Mouse (Mus musculus): Measurements from ENCODE around the gene Nhlh2. TPM values are rescaled to one million over a fixed set of nuclear protein-coding genes. Genes with fewer than 3 reads are reported as not detected.

Gene Nhlh2
- not detected in 2 replicates for polyA plus RNA-seq (2012)

DNA sequence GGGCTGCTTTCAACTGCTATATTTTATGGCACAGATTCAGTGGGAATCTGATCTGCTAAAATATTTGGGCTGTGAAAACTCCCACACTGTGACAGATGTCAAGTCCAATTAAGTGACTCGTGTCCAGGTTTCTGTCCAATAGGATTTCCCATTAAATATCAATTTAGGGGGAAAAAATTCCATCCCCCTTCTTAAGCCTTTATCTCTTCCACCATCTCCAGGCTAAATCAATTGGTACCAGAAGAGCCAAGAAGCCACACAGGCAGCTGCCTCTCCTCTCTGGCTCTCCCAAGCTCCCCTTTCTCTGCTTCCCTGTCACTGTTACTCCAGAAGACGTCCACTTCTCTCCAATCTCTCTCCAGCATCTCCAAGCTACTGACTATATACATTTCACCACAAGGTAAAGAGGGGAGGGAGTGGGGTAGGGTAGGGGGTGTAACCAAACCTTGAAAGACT lies at the start of gene Nhlh2:
Gene Nhlh2 (plus strand): TSS at position 151 of the 456 bp plus-strand sequence.
- peaks cover 62% of the 10 kb centered on the region for H3K27me3 ChIP-seq (ENCODE audit: control insufficient read depth)
- H3K36me3 ChIP-seq (ENCODE audit: control insufficient read depth): no peaks in the 10 kb centered on the region
- no peaks in the 10 kb centered on the region for H3K9me3 ChIP-seq (ENCODE audit: control insufficient read depth, low read length)
- TF ChIP-seq TAL1 (IDR thresholded peaks at IDR 0.05; ENCODE audit: low read length) (no peak), GATA1 (IDR thresholded peaks at IDR 0.05; ENCODE audit: low read length) (no peak)
- no peaks in the 10 kb centered on the region for H3K4me1 ChIP-seq (ENCODE audit: control insufficient read depth)
- no peak within 1 kb of the TSS for H3K4me3 ChIP-seq (replicated peaks)

DNA sequence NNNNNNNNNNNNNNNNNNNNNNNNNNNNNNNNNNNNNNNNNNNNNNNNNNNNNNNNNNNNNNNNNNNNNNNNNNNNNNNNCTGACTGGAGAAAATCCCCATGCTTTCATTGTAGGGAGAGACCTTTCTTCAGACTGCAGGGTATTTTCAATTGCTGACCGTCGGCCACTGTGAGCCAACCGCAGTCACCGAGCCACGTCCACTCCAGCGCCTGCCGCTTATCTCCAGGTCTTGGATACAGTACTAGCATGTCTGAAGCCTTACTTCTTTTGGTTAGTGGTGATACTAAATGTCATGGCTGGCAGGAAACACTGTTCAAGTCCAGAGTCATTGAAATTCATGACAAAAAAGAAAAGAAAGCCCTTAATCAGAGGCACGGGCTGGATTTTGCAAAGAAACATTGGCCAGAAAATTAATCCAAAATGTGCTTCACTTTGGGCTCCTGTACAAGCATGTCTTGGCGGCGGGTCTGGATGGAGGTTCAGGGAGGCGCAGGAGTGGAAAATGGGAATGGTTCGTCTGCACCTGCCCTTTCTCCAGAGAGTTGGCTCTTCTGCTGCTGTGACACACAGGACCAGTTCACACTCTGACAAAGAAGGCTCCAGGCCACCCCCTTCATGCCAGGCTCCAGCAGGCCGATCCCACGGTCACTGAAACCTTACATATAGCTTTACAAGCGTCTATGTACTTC lies 48.6 kb upstream of the Nhlh2 start:
- Histone ChIP-seq H3K9me3 (ENCODE audit: control insufficient read depth, low read length) (no peaks in the 10 kb centered on the region), H3K4me1 (ENCODE audit: control insufficient read depth) (no peaks in the 10 kb centered on the region), H3K36me3 (ENCODE audit: control insufficient read depth) (no peaks in the 10 kb centered on the region), H3K27me3 (ENCODE audit: control insufficient read depth) (no peaks in the 10 kb centered on the region), H3K4me3 (replicated peaks) (no peak overlapping the region)
- no peak for TF ChIP-seq TAL1 (IDR thresholded peaks at IDR 0.05; ENCODE audit: low read length)
- no peak for TF ChIP-seq GATA1 (IDR thresholded peaks at IDR 0.05; ENCODE audit: low read length)

DNA sequence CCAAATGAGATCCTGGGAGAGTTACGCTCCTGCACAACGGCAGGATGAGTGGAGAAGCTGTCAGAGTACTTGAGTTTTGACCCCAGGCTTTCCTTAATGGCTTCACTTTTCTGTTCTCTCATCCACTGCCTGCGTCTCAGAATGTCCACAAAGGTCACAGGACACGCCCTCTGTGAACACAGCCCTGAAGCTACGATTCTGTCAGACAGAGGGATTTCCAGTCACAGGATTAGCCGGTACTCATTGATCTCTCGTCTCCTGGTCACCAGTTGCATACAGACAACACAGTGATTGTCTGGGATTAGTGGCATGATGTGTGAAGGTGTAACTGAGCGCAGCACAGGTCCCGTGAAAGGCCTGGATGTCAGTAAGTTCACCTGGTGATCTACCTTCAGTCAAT lies 46.4 kb upstream of the Nhlh2 start:
- H3K36me3 ChIP-seq (ENCODE audit: control insufficient read depth): no peaks in the 10 kb centered on the region
- TF ChIP-seq TAL1 (IDR thresholded peaks at IDR 0.05; ENCODE audit: low read length): no peak
- no peak for TF ChIP-seq GATA1 (IDR thresholded peaks at IDR 0.05; ENCODE audit: low read length)
- no peak overlapping the region for H3K4me3 ChIP-seq (replicated peaks)

DNA sequence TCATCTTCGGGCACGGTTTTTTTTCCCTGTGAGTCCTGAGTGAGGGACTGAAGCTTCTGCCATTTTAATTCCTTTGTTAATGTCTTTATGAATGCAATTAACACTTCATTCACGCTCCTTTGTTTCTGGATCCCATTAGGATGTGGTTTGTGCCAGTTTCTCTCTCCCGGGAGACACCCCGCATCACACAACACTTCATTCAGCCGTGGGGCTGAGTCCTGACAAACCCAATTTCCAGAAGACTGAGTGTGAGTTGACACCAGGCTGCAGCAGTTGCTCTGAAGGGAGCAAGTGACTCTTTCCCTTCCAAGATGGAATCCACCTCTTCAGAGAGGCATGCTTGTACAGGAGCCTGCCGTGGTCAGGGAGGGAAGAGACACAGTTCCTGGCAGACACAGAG lies 45.5 kb upstream of the Nhlh2 start:
- Histone ChIP-seq H3K36me3 (ENCODE audit: control insufficient read depth) (no peaks in the 10 kb centered on the region), H3K4me3 (replicated peaks) (no peak overlapping the region), H3K27me3 (ENCODE audit: control insufficient read depth) (no peaks in the 10 kb centered on the region), H3K9me3 (ENCODE audit: control insufficient read depth, low read length) (no peaks in the 10 kb centered on the region), H3K4me1 (ENCODE audit: control insufficient read depth) (no peaks in the 10 kb centered on the region)
- TF ChIP-seq TAL1 (IDR thresholded peaks at IDR 0.05; ENCODE audit: low read length): no peak
- no peak for TF ChIP-seq GATA1 (IDR thresholded peaks at IDR 0.05; ENCODE audit: low read length)

More for the DNA sequence above, 46.4 kb upstream of the Nhlh2 start:
- Histone ChIP-seq H3K27me3 (ENCODE audit: control insufficient read depth) (no peaks in the 10 kb centered on the region), H3K4me1 (ENCODE audit: control insufficient read depth) (no peaks in the 10 kb centered on the region), H3K9me3 (ENCODE audit: control insufficient read depth, low read length) (no peaks in the 10 kb centered on the region)

GRCm38 (mm10) chr3:101966825-101967558 lies 42.9 kb upstream of the Nhlh2 start:
- H3K27me3 ChIP-seq (ENCODE audit: control insufficient read depth): no peaks in the 10 kb centered on the region
- TF ChIP-seq GATA1 (IDR thresholded peaks at IDR 0.05; ENCODE audit: low read length): no peak
- no peak for TF ChIP-seq TAL1 (IDR thresholded peaks at IDR 0.05; ENCODE audit: low read length)
- H3K4me3 ChIP-seq (replicated peaks): no peak overlapping the region
- no peaks in the 10 kb centered on the region for H3K36me3 ChIP-seq (ENCODE audit: control insufficient read depth)
- H3K9me3 ChIP-seq (ENCODE audit: control insufficient read depth, low read length): no peaks in the 10 kb centered on the region
- H3K4me1 ChIP-seq (ENCODE audit: control insufficient read depth): no peaks in the 10 kb centered on the region

DNA sequence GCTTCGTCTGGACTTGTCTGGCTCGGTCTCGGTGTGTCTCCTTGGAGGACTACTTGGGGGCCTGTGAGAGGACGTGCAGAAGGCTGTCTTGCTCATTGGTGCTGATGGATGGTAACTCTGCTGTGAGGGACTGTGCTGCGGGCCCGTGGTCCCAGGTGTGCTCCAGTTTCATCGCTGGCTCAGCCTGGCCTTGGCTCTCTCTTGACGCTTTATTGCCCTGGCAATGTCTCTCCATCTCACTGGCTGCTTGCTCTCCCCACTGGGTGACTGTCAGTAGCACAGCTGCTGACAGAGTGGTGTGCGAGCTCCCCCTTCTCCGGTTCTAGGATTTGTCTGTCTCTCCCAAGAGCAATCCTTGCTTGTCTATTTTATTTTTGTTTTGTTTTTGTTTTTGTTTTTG lies 34.5 kb upstream of the Nhlh2 start:
- TF ChIP-seq TAL1 (IDR thresholded peaks at IDR 0.05; ENCODE audit: low read length) (no peak), GATA1 (IDR thresholded peaks at IDR 0.05; ENCODE audit: low read length) (no peak)
- Histone ChIP-seq H3K36me3 (ENCODE audit: control insufficient read depth) (no peaks in the 10 kb centered on the region), H3K4me3 (replicated peaks) (no peak overlapping the region), H3K27me3 (ENCODE audit: control insufficient read depth) (no peaks in the 10 kb centered on the region), H3K9me3 (ENCODE audit: control insufficient read depth, low read length) (no peaks in the 10 kb centered on the region), H3K4me1 (ENCODE audit: control insufficient read depth) (no peaks in the 10 kb centered on the region)

DNA sequence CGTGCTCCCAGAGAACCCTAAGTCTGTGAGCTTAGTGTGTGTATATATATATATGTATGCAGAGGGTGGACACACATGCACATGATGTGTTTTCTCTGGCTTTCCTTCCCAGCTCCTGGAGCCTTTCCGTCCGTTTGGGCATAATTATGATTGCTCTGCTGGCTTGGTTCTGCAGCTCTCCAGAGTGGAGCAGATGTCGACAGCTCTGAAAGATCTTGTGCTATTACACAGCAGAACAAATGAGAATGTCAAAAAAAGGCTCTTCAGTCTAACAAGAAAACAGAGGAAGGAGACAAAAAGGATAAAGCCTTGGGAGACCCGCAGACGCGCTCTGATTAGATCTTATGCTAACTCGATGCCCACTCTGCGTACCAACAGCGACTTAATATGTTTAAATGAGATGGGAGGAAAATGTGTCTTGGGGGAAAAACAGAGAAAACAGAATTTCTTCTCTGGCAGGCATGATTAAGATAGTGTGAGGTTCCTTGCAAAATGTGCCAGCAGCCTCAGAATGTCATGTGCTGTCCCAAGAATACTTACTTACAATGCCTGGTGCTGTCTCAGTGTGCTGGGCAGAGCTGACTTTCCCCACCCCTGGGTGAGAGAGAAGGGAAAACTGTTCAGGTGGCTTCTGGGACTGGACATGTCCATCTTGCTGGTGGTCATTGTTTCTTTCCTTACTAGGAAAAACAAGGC lies 31.4 kb upstream of the Nhlh2 start:
- Histone ChIP-seq H3K4me3 (replicated peaks) (no peak overlapping the region), H3K27me3 (ENCODE audit: control insufficient read depth) (no peaks in the 10 kb centered on the region), H3K36me3 (ENCODE audit: control insufficient read depth) (no peaks in the 10 kb centered on the region), H3K9me3 (ENCODE audit: control insufficient read depth, low read length) (no peaks in the 10 kb centered on the region), H3K4me1 (ENCODE audit: control insufficient read depth) (no peaks in the 10 kb centered on the region)
- TF ChIP-seq TAL1 (IDR thresholded peaks at IDR 0.05; ENCODE audit: low read length): no peak
- TF ChIP-seq GATA1 (IDR thresholded peaks at IDR 0.05; ENCODE audit: low read length): no peak

DNA sequence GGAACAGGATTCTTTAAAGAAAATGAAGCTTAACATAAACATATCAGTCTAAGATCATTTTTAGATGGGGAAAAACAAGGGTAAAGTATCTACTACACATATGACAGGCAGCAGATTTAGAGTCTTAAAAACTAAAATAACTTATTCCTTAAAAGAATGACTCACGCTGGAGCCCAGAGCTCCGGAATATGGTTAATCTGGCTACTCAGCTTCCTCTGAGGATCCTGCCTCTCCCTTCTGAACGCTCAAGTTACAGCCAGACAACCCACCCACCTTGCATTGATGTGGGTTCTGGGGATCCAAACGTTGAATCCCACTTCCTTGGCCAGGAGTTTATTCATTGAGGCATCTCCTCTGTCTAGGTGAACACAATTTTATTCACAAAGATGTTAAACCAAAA lies 26.0 kb upstream of the Nhlh2 start:
- TF ChIP-seq GATA1 (IDR thresholded peaks at IDR 0.05; ENCODE audit: low read length) (no peak), TAL1 (IDR thresholded peaks at IDR 0.05; ENCODE audit: low read length) (no peak)
- H3K9me3 ChIP-seq (ENCODE audit: control insufficient read depth, low read length): no peaks in the 10 kb centered on the region
- no peak overlapping the region for H3K4me3 ChIP-seq (replicated peaks)
- no peaks in the 10 kb centered on the region for H3K4me1 ChIP-seq (ENCODE audit: control insufficient read depth)
- H3K27me3 ChIP-seq (ENCODE audit: control insufficient read depth): no peaks in the 10 kb centered on the region
- no peaks in the 10 kb centered on the region for H3K36me3 ChIP-seq (ENCODE audit: control insufficient read depth)

- no peaks in the 10 kb centered on the region for H3K27me3 ChIP-seq (ENCODE audit: control insufficient read depth)
- H3K4me1 ChIP-seq (ENCODE audit: control insufficient read depth): no peaks in the 10 kb centered on the region
- H3K36me3 ChIP-seq (ENCODE audit: control insufficient read depth): no peaks in the 10 kb centered on the region
- H3K9me3 ChIP-seq (ENCODE audit: control insufficient read depth, low read length): no peaks in the 10 kb centered on the region
- TF ChIP-seq TAL1 (IDR thresholded peaks at IDR 0.05; ENCODE audit: low read length): no peak
- TF ChIP-seq GATA1 (IDR thresholded peaks at IDR 0.05; ENCODE audit: low read length): no peak
- H3K4me3 ChIP-seq (replicated peaks): no peak overlapping the region
Measured at GRCm38 (mm10) chr3:101985634-101986033, 24.2 kb upstream of the Nhlh2 start.
